Mouse (Mus musculus) megakaryocyte-erythroid progenitor cell, adult 5-6 weeks (primary cell): ENCODE measurements around the gene Nalcn. TPM values are rescaled to one million over a fixed set of nuclear protein-coding genes. Genes with fewer than 3 reads are reported as not detected.

Source experiments
- ATAC-seq: replicated peaks from 2 replicates; pipeline ENCODE4 v1.8.0; 2016; ENCODE audit warnings: mild to moderate bottlenecking, inconsistent platforms; ENCODE audit not compliant: severe bottlenecking, poor library complexity, low FRiP score, low TSS enrichment
- total RNA-seq, 2 experiments: library from RNA; stranded (forward) in 1 of 2; stranded (reverse) in 1 of 2; fragments of 200-1000, 215-1000 nt in 1 of 2; fragments of >200 nt in 1 of 2; fragmentation: Nextera tagmentation in 1 of 2; gene quantifications; 2 replicates each; pipeline ENCODE4 v1.2.3; 2014 to 2017

The Nalcn gene
- total RNA-seq, 2 experiments from 2014 or later = not detected

DNA sequence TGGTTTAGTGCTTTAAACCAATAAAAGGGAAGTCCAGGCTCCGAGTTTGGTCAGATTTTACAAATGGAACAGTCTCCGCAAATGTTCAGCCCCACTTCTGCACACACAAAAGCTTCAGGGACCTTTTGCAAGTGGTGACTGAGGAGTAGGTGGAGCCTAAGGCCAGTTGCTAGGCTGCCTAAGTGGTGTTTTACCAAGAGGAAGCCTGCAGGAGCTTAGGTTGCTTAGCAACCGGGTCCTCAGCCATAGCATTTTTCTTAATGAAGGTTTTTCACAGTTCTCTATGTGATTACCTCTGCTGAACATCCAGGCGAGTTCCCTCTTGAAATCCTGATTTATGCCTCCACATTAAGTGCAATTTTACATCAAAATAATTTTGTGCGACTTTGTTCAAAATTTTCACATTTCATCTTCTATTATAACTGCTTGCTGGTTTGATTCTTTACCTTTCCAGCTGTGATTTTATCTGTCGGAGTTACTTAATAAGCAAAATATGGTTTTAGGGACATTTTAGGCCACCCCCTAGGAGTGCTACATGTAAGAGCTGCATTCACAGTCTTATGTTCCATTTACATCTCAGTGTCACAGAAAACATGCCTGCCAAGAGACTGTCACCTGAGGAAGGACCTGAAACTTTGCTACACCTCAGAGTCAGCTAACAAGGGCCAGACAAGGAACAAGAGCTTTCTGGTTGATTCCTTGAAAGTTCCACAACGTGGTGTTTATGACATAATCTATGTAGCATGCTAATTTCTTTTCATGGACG, 113.4 kb downstream of the Nalcn start:
- ATAC-seq = no peak

DNA sequence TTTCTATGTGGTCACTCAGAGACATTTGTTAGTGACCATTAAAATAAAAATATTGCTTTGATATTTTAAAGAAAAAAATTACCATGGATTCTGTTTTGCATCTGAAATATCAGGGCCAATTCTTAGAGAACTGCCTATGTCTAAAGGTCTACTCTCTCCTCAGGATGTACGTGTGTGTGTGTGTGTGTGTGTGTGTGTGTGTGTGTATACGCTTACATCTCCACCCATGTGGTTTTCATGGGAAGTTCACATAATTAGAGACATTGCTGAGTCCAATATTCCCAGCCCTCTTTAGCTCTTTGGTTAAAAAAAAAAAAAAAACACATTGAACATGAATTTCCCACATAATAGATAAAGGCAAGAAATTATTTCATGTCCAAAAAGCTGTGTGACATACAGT, 114.0 kb downstream of the Nalcn start:
- ATAC-seq = no peak

GRCm38 (mm10) chr14:123495544-123495943, 131.4 kb downstream of the Nalcn start:
- ATAC-seq = no peak

- ATAC-seq = no peak
These were observed 138.3 kb downstream of the Nalcn start for GRCm38 (mm10) chr14:123488575-123489207.

DNA sequence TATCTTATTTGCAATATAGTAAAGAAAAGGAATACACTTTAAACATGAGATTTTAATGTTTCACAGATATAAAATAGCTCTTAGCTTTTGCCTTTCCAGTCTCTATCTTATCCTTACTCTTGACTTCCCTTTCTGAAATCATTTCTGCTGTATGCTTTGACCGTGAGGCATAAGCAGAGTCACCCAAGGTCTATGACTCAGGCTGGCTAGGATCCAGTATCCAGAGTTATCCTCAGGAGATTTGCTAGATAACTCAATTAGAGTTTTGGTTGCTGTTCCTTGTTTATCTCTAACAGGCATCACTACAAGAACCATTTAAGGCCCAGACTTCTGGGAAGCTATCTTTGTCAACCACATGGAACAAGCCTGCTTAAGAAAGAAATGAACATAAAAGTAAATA, 164.9 kb downstream of the Nalcn start:
- no peak for ATAC-seq

GRCm38 (mm10) chr14:123446031-123446430, 180.9 kb downstream of the Nalcn start:
- ATAC-seq = no peak

DNA sequence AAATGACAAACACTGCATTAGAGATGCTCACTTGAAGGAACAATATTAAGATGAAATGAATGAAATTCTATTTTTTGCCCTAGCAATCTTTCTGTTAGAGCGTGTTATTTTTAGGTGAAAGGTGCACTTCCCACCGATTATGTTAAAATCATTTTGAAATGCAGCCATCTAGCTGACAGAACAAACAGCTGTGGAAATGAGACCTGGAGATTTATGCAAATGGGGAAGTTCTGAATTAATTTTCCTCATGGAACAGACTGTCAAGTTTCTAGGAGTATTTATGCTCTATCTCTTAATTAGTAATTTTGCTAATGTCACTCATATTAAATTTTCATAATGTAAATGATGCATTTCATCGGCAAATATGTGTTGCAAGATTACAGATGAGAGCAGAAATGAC, 191.4 kb downstream of the Nalcn start:
- no peak for ATAC-seq

DNA sequence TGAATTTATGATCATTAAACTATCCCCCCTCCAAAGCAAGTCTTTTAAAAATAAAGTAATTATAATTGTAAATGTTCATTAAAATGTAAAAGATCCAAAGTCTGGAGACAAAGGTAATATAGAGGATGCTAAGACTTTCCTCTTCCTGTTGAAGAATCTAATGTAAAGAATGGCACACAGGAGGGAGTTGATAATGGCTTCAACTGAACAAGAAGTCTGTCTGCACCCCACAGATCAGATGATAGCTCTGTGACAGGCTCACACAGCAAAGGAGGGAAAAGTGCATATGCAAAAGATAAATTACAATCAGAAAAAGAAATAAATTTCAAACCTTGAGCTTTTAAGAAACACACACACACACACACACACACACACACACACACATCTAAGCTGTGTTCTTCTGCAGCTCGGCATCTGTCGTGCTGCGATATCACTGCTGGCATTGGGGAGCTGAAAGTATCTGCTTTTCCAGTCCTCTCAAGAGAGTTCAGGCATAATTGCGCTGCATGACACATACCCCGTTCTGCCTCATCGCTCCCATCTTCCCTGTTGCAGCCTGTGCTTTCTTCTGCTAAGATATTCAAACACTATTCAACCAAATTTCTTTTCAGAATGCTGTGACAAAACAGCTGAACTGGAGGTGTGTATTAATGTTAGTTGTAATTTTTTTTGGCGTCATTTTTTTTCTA, 250.6 kb downstream of the Nalcn start:
- no peak for ATAC-seq

- peak; percentile 84 for ATAC-seq
These were observed 255.4 kb downstream of the Nalcn start for GRCm38 (mm10) chr14:123371522-123371921.

- ATAC-seq = no peak
These were observed 267.3 kb downstream of the Nalcn start for GRCm38 (mm10) chr14:123359691-123360090.

- ATAC-seq = 0 out of 2 replicates have a peak, but pooled peaks have one; percentile 67
These were observed 274.0 kb downstream of the Nalcn start for GRCm38 (mm10) chr14:123352973-123353372.

- ATAC-seq = no peak
These were observed 295.1 kb downstream of the Nalcn start for GRCm38 (mm10) chr14:123331841-123332240.

GRCm38 (mm10) chr14:123314369-123314768, 312.6 kb downstream of the Nalcn start:
- ATAC-seq = no peak

DNA sequence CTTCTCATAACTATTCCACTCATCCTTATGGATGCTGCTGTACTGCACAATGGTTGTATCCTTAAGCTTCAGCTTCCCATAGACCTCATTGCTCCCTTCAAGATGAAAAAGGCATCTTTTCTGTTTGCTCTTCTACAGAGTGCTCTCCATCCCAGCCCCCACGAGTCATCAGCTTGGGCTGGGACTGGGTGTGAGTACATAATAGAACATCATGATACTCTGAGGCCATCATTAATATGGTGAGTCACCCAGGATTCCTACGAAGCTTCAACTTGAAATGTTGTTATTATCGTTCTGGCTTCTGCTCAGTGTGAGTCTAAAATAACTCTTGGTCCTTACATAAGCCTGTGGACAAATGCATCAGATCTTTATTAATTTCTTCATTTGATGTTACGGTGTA, 314.6 kb downstream of the Nalcn start:
- ATAC-seq = no peak

DNA sequence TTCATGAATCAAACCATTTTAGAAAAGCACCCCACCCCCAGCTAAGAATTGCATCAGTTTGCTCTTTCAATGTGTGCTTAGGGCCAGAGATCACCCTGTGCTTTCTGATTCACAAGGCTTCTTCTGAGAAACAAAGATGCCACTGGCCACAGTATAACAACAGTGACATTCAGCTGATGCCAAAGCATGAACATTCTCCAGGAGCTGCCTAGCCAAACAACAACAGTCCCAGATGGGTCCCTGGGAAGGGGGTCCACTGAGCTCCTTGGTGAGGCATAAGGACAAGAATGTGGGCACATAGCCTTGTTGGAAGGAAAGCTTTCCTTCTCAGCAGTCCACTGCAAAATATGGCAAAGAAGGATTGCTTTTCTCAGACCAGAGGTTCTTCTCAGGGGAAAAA, 330.9 kb downstream of the Nalcn start:
- no peak for ATAC-seq

DNA sequence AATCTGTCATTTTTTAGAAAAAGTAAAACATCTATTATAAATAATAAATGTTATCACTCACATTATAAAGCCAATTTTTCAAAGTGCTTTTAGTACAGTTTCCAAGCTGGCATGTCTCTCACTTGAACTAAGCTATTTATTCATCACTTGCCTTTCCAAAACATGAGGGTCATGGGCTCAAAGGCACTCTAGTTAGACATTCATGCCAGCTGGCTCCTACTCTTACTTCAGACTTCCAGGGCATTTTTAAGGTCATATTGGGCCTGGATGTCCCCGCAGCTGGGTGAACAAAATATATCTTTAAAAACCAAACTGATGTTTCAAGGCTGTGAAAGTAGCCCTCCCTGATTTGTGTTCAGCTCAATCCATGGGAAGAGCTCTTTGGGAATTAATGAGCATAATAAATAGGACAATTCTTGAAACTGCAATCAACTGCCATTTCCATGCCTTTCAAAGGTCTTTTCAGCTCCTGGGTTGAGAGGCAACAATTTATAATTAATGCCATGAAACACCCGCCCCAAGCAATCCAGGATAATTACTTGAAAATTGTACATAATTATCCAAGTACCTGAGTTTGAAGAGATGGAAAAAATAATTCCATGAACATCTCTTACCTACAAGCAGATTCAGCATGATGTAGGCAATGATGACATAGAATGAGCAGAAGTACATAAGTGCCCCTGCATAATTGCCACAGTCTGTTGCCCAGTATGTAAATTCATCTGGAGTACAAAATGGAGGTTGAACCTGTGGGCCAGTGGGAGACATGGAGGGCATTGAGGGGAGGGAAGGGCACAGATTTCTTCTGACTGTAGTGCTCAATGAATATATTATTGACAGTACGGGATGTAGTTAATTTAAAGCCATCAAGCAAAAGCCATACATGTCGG, 335.6 kb downstream of the Nalcn start:
- no peak for ATAC-seq

- ATAC-seq = no peak
These were observed 344.8 kb downstream of the Nalcn start for GRCm38 (mm10) chr14:123282165-123282564.

GRCm38 (mm10) chr14:123272121-123272520, 354.8 kb downstream of the Nalcn start:
- no peak for ATAC-seq

DNA sequence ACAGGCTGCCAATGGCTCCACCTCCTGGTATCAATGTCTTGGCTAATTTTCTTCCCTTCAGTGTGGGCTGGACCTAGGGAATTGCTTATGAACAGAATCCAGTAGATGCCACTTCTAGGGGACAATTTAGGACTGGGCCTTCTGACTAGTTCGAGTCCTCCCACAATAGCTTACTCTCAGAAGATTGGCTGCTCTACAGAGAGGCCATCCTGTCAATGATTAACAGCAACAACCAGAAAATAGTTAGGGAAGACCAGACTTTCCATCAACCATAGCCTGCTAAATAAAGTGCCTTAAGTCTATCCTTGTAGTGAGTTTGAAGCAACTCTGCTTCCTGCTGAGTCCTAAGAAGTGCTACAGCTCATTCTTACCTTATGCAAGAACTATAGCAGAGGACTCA, 386.2 kb downstream of the Nalcn start:
- no peak for ATAC-seq

GRCm38 (mm10) chr14:123239945-123240344, 387.0 kb downstream of the Nalcn start:
- no peak for ATAC-seq
